Mouse (Mus musculus): ENCODE results near the gene Gm42906.

Gm42906 gene

DNA sequence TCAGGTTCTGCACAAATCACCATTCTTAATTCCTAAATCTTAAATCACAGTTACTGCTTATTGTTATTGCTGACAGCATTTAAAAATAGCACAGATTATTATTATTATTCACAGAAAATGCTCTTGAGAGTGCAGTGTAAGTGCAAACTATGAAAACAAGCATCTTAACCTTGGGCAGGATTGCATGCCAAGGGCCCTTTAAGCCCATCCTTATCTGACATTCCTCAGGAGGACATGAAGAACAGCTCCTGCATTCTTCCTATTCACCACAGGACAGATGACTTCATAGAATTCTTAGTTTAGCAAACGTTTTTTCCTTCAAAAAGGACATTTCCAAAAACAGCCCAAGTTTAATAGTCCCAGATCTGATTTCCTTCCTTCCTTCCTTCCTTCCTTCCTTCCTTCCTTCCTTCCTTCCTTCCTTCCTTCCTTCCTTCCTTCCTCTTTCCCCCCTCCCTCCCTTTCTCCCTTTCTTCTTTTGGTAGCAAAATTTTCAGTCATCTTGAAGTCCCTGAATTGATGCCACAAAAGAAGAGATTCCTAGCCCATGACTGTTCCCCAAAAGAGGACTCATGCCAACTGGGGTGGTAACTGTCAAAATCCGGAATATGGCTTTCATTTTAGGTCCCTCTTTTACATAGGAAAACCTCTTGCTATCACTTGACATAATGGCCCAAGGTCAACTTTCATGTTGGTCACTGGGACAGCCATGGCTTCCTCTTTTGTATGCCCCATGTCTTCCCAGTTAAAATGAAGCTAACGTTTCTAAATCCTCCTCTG is 334.9 kb downstream of the Gm42906 start:
- H3K36me3 ChIP-seq (ENCODE audit: insufficient read depth, low read length) = no peaks in the 10 kb centered on the region
- no peaks in the 10 kb centered on the region for H3K9me3 ChIP-seq (ENCODE audit: low read length)
- TF ChIP-seq CTCF (conservative IDR thresholded peaks at IDR 0.05; ENCODE audit: low read length) (no peak), NANOG (IDR thresholded peaks at IDR 0.05; ENCODE audit: borderline replicate concordance, low read length) (no peak), POU5F1 (IDR thresholded peaks at IDR 0.05; ENCODE audit: borderline replicate concordance, low read length) (no peak)
- no peak overlapping the region for H3K4me3 ChIP-seq (replicated peaks; ENCODE audit: low read length)
- no peaks in the 10 kb centered on the region for H3K27me3 ChIP-seq (ENCODE audit: insufficient read depth, low read length)
- H3K4me1 ChIP-seq (replicated peaks; ENCODE audit: low read depth, low read length) = no peaks in the 10 kb centered on the region

DNA sequence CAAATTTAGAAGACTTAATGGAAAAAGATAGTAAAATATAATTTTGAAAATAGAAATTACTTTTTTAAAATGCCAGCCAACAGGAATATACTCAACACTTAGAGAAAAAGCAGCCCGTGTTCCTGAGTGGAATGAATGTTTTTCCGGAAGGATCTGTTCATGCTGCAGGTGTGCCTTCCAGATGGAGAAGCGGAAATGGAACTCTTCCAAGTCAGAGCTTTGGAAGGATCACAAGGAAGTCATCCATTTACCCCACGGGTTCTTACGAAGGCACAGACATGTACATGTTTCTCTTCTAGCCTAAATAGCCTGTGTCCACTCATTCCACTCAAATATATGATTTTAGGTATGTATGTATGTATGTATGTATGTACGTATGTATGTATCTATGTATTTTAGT is 337.0 kb downstream of the Gm42906 start:
- H3K36me3 ChIP-seq (ENCODE audit: insufficient read depth, low read length) = no peaks in the 10 kb centered on the region
- H3K4me1 ChIP-seq (replicated peaks; ENCODE audit: low read depth, low read length) = no peaks in the 10 kb centered on the region
- H3K4me3 ChIP-seq (replicated peaks; ENCODE audit: low read length) = no peak overlapping the region
- H3K27me3 ChIP-seq (ENCODE audit: insufficient read depth, low read length) = no peaks in the 10 kb centered on the region
- no peaks in the 10 kb centered on the region for H3K9me3 ChIP-seq (ENCODE audit: low read length)
- TF ChIP-seq NANOG (IDR thresholded peaks at IDR 0.05; ENCODE audit: borderline replicate concordance, low read length) (no peak), CTCF (conservative IDR thresholded peaks at IDR 0.05; ENCODE audit: low read length) (no peak), POU5F1 (IDR thresholded peaks at IDR 0.05; ENCODE audit: borderline replicate concordance, low read length) (no peak)

DNA sequence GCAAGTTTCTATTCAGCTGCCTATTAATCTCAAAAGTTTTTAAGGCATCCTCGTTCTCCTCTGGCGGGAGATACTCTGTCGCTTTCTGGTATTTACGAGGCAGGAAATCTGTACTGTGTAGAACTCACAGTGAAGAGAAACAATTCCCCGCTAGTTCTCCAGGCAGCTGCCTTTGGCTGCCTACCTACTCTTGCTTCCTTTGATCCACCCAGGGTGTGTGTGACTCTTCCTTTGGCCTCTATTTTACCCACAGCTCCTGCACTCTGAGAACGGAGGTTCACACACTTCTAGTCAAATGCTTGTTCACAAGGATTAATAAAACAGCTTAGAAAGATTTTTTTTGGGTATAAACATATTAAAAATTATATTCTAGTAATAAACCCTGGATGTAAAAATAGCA is 338.8 kb downstream of the Gm42906 start:
- no peak for TF ChIP-seq POU5F1 (IDR thresholded peaks at IDR 0.05; ENCODE audit: borderline replicate concordance, low read length)
- TF ChIP-seq CTCF (conservative IDR thresholded peaks at IDR 0.05; ENCODE audit: low read length) = no peak
- TF ChIP-seq NANOG (IDR thresholded peaks at IDR 0.05; ENCODE audit: borderline replicate concordance, low read length) = no peak
- no peaks in the 10 kb centered on the region for H3K36me3 ChIP-seq (ENCODE audit: insufficient read depth, low read length)
- H3K4me3 ChIP-seq (replicated peaks; ENCODE audit: low read length) = no peak overlapping the region
- H3K9me3 ChIP-seq (ENCODE audit: low read length) = no peaks in the 10 kb centered on the region
- H3K4me1 ChIP-seq (replicated peaks; ENCODE audit: low read depth, low read length) = no peaks in the 10 kb centered on the region
- no peaks in the 10 kb centered on the region for H3K27me3 ChIP-seq (ENCODE audit: insufficient read depth, low read length)

DNA sequence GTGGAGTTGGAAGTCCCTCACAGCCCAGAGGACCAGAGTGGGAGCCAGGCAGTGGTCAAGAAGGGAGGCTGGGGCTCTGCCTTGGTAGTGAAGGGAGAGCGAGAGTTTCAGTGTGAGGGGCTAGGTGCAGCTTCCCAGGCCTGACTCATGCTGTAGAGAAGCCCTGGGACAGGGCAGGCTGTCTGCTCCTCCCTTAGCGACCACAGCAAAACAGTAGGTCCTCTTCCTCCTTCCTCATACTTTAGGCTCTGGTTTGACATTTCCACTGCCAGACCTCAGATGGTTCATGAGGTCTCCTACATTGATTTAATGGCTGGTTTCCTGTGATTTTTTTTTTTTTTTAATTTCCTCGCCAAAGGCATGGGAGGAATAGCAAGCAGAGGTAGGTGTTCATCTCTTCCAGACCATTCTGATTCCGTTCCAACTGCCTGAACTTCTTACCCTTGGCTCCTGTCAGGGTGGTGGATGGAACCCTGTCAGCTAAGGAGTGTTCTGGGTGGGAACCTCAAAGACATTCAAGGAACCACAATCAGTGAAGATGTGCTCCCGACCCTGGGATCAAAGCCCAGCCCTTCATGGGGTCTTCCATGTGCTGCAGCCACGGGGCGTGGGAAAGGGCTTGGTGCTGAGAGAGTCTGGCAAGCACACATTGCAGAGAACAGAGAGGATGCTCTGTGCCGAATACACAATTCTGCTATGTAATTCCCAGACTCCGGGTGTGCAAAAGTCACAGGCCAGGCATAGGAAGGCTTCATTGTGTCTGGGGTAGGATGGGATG is 341.3 kb downstream of the Gm42906 start:
- H3K4me3 ChIP-seq (replicated peaks; ENCODE audit: low read length) = no peak overlapping the region
- no peaks in the 10 kb centered on the region for H3K4me1 ChIP-seq (replicated peaks; ENCODE audit: low read depth, low read length)
- H3K36me3 ChIP-seq (ENCODE audit: insufficient read depth, low read length) = no peaks in the 10 kb centered on the region
- H3K9me3 ChIP-seq (ENCODE audit: low read length) = no peaks in the 10 kb centered on the region
- TF ChIP-seq CTCF (conservative IDR thresholded peaks at IDR 0.05; ENCODE audit: low read length) (no peak), POU5F1 (IDR thresholded peaks at IDR 0.05; ENCODE audit: borderline replicate concordance, low read length) (no peak), NANOG (IDR thresholded peaks at IDR 0.05; ENCODE audit: borderline replicate concordance, low read length) (no peak)
- no peaks in the 10 kb centered on the region for H3K27me3 ChIP-seq (ENCODE audit: insufficient read depth, low read length)

DNA sequence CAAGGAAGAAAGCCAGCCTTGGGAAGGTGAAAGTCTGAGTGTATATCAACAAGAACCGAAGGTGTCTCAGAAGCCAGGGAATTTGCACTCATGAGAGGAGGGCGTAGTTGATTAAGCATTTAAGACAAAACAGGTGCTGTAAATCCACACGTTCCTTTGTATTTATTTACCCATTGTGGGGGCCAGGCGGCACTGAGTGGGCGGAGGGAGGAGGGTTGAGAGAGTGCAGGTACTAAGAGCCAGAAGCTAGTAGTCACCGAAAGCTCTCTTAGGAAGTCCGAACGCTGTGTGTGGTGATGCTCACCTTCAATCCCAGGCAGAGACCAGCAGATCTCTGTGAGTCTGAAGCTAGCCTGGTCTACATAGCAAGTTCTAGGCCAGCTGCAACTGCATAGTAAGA is 342.2 kb downstream of the Gm42906 start:
- Histone ChIP-seq H3K27me3 (ENCODE audit: insufficient read depth, low read length) (no peaks in the 10 kb centered on the region), H3K4me3 (replicated peaks; ENCODE audit: low read length) (no peak overlapping the region), H3K4me1 (replicated peaks; ENCODE audit: low read depth, low read length) (no peaks in the 10 kb centered on the region), H3K36me3 (ENCODE audit: insufficient read depth, low read length) (no peaks in the 10 kb centered on the region), H3K9me3 (ENCODE audit: low read length) (no peaks in the 10 kb centered on the region)
- no peak for TF ChIP-seq CTCF (conservative IDR thresholded peaks at IDR 0.05; ENCODE audit: low read length)
- no peak for TF ChIP-seq POU5F1 (IDR thresholded peaks at IDR 0.05; ENCODE audit: borderline replicate concordance, low read length)
- TF ChIP-seq NANOG (IDR thresholded peaks at IDR 0.05; ENCODE audit: borderline replicate concordance, low read length) = no peak

DNA sequence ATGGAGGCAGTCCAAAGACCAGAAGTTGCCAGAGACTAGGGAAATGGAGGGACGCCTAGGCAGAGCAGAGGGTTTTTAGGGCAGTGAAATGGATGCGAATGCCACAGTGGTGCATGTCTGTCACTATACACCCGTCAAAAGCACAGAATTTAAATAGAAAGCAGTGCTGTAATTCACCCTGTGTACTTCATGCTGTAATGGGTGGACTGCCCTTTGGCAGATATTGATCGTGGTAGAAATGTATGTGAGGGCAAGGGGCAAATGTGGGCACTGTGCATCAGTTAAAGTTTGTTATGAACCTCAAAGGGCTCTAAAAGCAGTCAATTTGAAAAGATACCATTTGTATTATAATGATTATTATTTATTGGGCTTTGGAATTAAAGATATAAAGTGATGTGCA is 347.7 kb downstream of the Gm42906 start:
- Histone ChIP-seq H3K4me1 (replicated peaks; ENCODE audit: low read depth, low read length) (no peaks in the 10 kb centered on the region), H3K27me3 (ENCODE audit: insufficient read depth, low read length) (no peaks in the 10 kb centered on the region), H3K36me3 (ENCODE audit: insufficient read depth, low read length) (no peaks in the 10 kb centered on the region), H3K9me3 (ENCODE audit: low read length) (peaks cover 4% of the 10 kb centered on the region; the same call in 1 of the 2 replicates), H3K4me3 (replicated peaks; ENCODE audit: low read length) (no peak overlapping the region)
- TF ChIP-seq NANOG (IDR thresholded peaks at IDR 0.05; ENCODE audit: borderline replicate concordance, low read length) (no peak), POU5F1 (IDR thresholded peaks at IDR 0.05; ENCODE audit: borderline replicate concordance, low read length) (no peak), CTCF (conservative IDR thresholded peaks at IDR 0.05; ENCODE audit: low read length) (no peak)

DNA sequence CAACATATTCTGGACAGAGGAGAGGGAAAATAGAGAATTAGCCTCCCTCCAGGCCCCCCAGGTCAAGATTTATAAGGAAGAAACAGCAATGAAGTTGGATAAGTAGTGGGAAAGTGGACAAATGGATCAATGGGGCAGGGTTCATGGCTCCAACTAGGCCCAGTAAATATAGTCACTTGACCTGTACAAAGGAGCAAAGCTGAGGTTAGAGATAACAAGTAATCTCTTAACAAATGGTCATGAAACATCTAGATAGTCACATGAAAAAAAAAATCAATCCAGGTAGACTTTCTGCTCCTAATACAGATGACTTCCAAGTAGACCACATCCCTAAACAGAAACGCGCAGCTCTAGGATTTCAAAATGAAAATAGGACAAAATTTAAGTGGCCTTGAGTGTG is 350.0 kb downstream of the Gm42906 start:
- Histone ChIP-seq H3K27me3 (ENCODE audit: insufficient read depth, low read length) (no peaks in the 10 kb centered on the region), H3K36me3 (ENCODE audit: insufficient read depth, low read length) (no peaks in the 10 kb centered on the region), H3K4me3 (replicated peaks; ENCODE audit: low read length) (no peak overlapping the region), H3K4me1 (replicated peaks; ENCODE audit: low read depth, low read length) (no peaks in the 10 kb centered on the region), H3K9me3 (ENCODE audit: low read length) (peaks cover 5% of the 10 kb centered on the region; the same call in 1 of the 2 replicates)
- no peak for TF ChIP-seq POU5F1 (IDR thresholded peaks at IDR 0.05; ENCODE audit: borderline replicate concordance, low read length)

DNA sequence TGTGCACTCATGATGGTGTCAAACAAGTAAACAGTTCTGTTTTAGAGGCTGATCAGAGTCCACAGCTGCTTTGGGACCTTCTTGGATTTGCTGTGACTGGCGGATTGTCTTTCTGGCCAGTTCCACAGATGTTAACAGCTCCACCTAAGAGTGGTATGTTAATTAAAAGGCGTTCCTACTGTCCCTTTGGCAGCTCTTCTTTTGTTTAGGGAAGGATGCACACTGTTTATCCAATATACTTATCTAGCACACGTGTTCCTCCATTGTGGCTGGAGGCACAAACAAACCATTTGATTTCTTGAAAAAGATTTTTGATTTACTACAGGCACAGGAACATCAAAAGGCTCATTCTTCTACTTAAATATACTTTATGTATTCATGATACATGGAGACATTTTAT is 351.0 kb downstream of the Gm42906 start:
- no peak overlapping the region for H3K4me3 ChIP-seq (replicated peaks; ENCODE audit: low read length)
- H3K4me1 ChIP-seq (replicated peaks; ENCODE audit: low read depth, low read length) = no peaks in the 10 kb centered on the region
- H3K9me3 ChIP-seq (ENCODE audit: low read length) = peaks cover 8% of the 10 kb centered on the region; the same call in 1 of the 2 replicates
- H3K36me3 ChIP-seq (ENCODE audit: insufficient read depth, low read length) = no peaks in the 10 kb centered on the region
- no peaks in the 10 kb centered on the region for H3K27me3 ChIP-seq (ENCODE audit: insufficient read depth, low read length)
- TF ChIP-seq CTCF (conservative IDR thresholded peaks at IDR 0.05; ENCODE audit: low read length) (no peak), POU5F1 (IDR thresholded peaks at IDR 0.05; ENCODE audit: borderline replicate concordance, low read length) (no peak), NANOG (IDR thresholded peaks at IDR 0.05; ENCODE audit: borderline replicate concordance, low read length) (no peak)
